Mouse (Mus musculus) cerebellum, adult 2 months (tissue): ENCODE data around the gene Olfr95.

ENCODE experiments used
- CTCF ChIP-seq: fragments of 200-500 bp; IDR thresholded peaks from 2 replicates; pipeline ENCODE4 v1.5.1; 2011; ENCODE audit warnings: low read depth, mild to moderate bottlenecking, control low read depth, low read length, moderate library complexity, borderline replicate concordance; ENCODE audit not compliant: insufficient read depth
- POLR2A ChIP-seq: fragments of 200-500 bp; IDR thresholded peaks from 2 replicates; pipeline ENCODE4 v1.6.1; 2011; ENCODE audit warnings: low read length, control low read depth, borderline replicate concordance; ENCODE audit not compliant: insufficient read depth

DNA sequence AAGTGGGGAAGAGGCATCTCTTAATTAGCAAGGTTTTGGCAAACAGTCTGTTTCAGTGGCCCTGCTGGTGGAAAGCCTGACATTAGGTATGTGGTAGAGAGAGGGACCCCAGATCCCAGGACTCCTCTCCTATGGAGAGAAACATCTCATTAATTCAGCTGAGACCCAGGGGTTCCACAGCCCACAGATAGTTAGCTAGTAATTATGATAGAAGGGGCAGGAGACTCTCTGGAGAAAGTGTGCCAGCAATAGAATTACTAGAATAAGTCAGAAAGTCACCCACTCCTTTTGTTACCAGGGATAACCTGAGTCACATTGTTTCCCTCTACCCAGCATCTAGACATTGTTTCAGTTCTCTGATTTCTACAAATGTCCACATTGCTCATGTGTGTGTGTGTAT lies 51.5 kb downstream of the Olfr95 start, which contains the start of gene Olfr93:
- TF ChIP-seq CTCF (no peak), POLR2A (no peak)
